Mouse (Mus musculus) right cerebral cortex, postnatal 25 days (tissue): ENCODE results near the gene Alpk1.

ENCODE experiments used
- DNase-seq: peaks from one replicate; pipeline ENCODE4 v3.0.0; 2022

Alpk1 gene

GRCm38 (mm10) chr3:127780021-127780644 is at the start of gene Alpk1:
Gene Alpk1, minus strand, starts transcription at chr3:127780527.
- DNase-seq = no peak

- DNase-seq = no peak
Measured at GRCm38 (mm10) chr3:127827123-127827522, 46.8 kb upstream of the Alpk1 start.

- DNase-seq = no peak
Measured at GRCm38 (mm10) chr3:127826503-127826902, 46.2 kb upstream of the Alpk1 start.

GRCm38 (mm10) chr3:127823886-127824863 is 43.8 kb upstream of the Alpk1 start:
- DNase-seq = no peak

GRCm38 (mm10) chr3:127821209-127821608 is 40.9 kb upstream of the Alpk1 start:
- DNase-seq = no peak

- no peak for DNase-seq
Measured at GRCm38 (mm10) chr3:127820400-127820799, 40.1 kb upstream of the Alpk1 start.

GRCm38 (mm10) chr3:127818694-127819663 is 38.7 kb upstream of the Alpk1 start:
- no peak for DNase-seq

GRCm38 (mm10) chr3:127817120-127817683 is 36.9 kb upstream of the Alpk1 start:
- DNase-seq = no peak

- DNase-seq = no peak
Measured at GRCm38 (mm10) chr3:127809103-127809502, 28.8 kb upstream of the Alpk1 start.

GRCm38 (mm10) chr3:127807846-127808245 is 27.5 kb upstream of the Alpk1 start:
- DNase-seq = no peak

- no peak for DNase-seq
Measured at GRCm38 (mm10) chr3:127805991-127806390, 25.7 kb upstream of the Alpk1 start.

GRCm38 (mm10) chr3:127805071-127805470 is 24.7 kb upstream of the Alpk1 start:
- DNase-seq = no peak

- no peak for DNase-seq
Measured at GRCm38 (mm10) chr3:127804439-127804838, 24.1 kb upstream of the Alpk1 start.

GRCm38 (mm10) chr3:127802814-127803213 is 22.5 kb upstream of the Alpk1 start:
- no peak for DNase-seq

GRCm38 (mm10) chr3:127801162-127801561 is 20.8 kb upstream of the Alpk1 start:
- no peak for DNase-seq

- no peak for DNase-seq
Measured at GRCm38 (mm10) chr3:127796271-127796670, 15.9 kb upstream of the Alpk1 start.

GRCm38 (mm10) chr3:127795762-127796161 is 15.4 kb upstream of the Alpk1 start:
- no peak for DNase-seq

GRCm38 (mm10) chr3:127793022-127793421 is 12.7 kb upstream of the Alpk1 start:
- DNase-seq = no peak

GRCm38 (mm10) chr3:127791595-127792561 is 11.6 kb upstream of the Alpk1 start:
- no peak for DNase-seq

- DNase-seq = no peak
Measured at GRCm38 (mm10) chr3:127791056-127791483, 10.7 kb upstream of the Alpk1 start.
